Mouse (Mus musculus) embryo, embryonic 10.5 days (tissue): Measurements from ENCODE around the gene Mecom.

ENCODE experiments used
- DNase-seq: peaks from one replicate; pipeline ENCODE4 v3.0.0-alpha.2; 2015; ENCODE audit warnings: low spot score

Mecom gene

DNA sequence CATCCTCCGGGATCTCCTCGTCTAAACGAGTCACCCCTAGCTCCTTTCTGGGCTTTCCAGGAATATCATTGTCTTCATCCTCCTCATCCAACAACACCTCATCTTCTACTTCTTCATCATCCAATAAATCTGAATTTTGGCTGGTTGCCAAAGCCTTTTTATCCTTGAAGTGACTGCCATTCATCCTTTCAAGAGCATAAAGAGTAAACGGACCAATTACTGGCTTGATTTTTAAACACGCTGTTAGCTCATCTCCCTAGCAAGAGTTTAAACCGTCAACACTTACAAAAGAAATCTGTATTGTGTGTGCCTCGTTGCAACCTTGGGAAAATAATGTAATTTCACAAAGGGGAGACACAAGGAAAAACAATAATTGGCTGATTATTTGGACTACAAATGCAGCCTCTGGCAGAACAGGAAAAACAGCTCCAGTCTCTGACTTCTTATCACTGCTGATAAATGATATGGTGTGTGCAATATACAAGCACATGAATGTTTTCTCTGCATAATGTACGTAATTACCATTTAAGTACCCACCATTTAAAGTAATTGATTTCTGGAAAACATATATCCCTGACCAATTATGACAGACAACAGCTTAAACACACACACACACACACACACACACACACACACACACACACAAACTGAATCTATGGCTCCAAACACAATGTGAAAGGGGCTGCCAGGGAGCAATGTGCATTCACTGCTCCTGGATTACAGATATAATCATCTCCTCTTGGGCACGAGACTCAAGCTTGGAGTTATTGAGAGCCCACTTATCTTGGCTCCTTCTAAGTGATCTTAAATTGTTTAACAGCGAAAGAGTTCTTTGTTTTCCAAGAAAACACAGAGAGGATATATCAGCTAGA, 590.2 kb downstream of the Mecom start:
- DNase-seq: no peak

GRCm38 (mm10) chr3:29953269-29953668, 594.5 kb downstream of the Mecom start:
- peak; percentile 8 for DNase-seq

DNA sequence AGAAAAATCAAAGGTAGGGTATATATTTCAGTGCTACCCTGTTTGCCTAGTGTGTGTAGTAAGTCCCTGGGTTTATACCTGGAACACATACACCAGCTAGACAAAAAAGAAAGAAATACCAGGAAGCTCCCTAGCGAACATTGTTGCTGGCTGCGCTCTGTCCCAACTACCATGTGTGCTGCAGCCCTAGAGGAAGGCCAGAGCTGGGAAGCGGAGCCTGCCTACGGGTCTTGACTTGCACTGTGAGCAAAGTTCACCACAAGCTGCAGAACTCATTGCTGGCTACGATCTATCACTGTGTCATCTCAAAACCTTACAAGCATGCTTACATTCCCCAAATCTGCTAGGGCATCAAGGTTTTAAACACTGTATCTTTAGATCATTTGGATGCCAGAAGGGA, 597.0 kb downstream of the Mecom start:
- no peak for DNase-seq

DNA sequence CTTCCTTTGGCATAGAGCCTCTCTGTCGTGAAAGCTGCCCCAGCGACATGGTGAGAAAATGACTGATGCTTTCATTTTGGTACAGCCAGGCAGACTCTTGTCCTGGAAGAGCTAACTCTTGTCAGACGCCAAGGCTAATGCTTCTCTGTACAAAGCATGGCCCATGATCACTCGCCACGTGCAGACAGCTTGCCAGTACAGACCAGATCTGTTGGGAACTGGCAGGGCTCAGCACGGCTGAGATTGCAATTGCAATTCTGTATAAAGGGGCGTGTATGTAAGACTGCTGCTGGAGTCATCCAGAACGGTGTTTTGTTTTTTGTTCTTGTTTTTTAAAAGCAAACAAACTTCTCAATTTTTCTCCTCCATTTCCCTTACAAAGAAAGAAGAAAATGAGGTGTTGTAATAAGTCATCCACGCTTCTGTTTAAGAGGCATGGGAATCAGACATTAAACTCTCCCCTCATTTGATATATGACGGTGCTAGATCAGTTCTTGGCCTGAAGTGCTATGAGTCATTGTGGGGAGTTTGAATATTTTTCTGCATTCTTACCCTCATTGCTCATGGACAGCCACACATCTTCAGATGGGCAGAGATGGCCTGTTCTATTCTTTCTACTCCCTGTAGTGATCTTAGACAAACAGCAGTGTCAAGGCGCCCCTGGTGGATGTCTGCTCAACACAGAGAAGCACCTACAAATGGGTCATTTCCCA, 644.1 kb downstream of the Mecom start:
- no peak for DNase-seq
